Mouse (Mus musculus): ENCODE results near the gene Nebl.

- TF ChIP-seq EP300 (IDR thresholded peaks at IDR 0.05; ENCODE audit: insufficient read depth, low read depth, low read length): no peak
- TF ChIP-seq CTCF (IDR thresholded peaks at IDR 0.05): no peak
Observed at GRCm38 (mm10) chr2:17546354-17546948, 184.8 kb downstream of the Nebl start.

All from heart, adult 2 months (tissue).